Mouse (Mus musculus) forelimb bud, embryonic 11.5 days (tissue): ENCODE results near the gene A030003K21Rik.

Experiments
- DNase-seq: peaks from one replicate; pipeline ENCODE4 v3.0.0-alpha.2; 2012; ENCODE audit warnings: low read depth, low spot score

A030003K21Rik gene

DNA sequence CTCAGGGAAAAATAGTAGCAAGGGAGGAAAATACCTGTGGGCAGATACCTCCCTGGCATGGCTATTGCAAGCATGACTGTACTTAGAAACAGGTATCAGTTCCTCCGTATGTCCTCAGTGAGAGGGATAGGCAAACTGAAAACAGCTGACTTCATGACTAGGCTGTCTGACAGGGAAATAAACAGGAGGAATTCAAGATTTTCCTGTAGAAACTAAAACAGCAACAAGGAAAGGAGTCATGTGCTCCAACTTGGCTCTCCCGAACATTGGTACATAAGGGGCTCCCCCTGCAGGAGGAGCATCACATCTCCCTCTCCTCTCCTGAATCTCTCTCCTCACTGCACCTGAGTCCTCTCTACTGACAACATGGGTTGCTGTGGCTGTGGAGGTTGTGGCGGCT is 30.2 kb downstream of the A030003K21Rik start, which contains the start of gene A030005L19Rik:
TSS of gene A030005L19Rik (plus strand) at position 301 of the 400 bp plus-strand sequence.
- DNase-seq: no peak

DNA sequence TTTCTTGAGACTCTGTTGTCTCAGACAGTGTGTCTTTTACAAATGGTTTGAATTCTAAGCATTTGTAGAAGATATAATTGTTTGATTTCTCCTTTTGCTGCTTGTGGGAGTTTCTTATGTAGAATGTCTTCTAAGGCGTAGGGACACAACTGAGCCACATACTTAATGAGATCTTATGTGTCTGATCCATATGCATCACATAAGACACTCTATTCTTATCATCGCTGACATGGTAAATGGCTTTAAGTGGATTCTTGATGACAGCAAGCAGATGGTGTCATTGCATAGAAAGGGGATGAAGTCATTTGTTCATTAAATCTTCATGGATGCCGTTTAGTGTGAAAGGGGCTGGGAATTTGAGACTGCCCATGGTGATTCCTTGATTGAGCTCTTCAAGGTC is 37.3 kb downstream of the A030003K21Rik start:
- DNase-seq: no peak

DNA sequence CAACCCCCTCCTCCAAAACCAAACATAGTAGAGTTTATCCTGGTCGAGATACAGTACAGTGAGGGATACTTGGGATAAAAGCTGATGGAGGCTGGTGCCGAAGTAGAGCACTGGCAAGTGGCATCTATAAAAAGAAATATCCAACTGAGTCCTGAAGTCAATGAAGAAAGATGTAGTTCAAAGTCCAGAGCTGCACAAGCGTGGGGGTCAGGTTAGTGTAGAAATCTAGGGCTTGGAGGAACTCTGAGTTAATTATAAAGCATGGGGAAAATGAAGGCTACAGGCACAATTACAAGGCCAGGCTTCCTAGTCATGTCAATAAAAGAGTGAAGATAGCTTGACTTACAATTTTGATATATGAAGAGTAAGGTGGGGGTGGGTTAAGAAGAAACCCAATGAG is 42.0 kb downstream of the A030003K21Rik start:
- no peak for DNase-seq

DNA sequence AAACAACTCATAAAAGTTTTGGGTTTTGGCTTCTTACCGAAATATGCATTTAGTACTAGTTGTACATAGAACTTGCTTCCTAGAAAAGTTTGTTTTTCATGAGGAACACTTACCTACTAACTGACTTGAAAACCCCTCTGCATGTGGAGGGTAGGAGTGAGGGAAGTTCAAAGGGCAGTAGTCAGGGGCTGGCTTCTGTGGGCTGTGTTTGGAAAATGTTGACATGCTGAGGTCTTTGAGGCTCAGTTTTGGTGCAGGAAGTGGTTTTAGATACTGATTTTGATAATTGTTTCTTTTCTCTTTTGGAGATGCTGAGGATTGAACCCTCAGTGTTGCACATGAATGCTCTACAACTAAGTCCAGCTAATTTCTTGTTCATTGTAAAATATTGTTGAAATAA is 42.6 kb downstream of the A030003K21Rik start:
- DNase-seq: no peak

DNA sequence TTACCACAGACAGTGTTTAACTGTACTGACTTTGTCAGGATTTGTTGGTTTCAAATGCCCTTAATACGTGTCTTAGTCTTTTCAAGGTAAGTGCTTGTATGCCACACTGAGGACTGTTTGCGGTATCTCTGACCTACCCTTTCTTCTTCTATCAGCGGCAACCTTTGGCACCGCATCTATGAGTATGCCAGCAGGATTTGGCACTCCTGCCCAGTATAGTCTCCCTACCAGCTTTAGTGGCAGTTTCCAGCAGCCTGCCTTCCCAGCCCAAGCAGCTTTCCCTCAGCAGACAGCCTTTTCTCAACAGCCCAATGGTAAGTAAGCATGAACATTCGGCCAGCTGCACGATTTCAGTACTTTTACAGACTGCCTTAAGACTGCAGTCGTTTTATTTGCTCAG is 49.9 kb downstream of the A030003K21Rik start:
- DNase-seq: no peak
